Mouse (Mus musculus) adrenal gland (tissue): ENCODE results near the gene Cdiptos.

ENCODE experiments used
- intact Hi-C: fragments of 180-260 bp; cut with DNase I; formaldehyde crosslinking; loops from one replicate; pipeline ENCODE4 v1.15.1; 2025
- long read RNA-seq, 2 experiments: library from polyadenylated mRNA; unstranded; transcript quantifications; one replicate each; pipeline ENCODE4 v2.0.0; 2020; ENCODE audit warnings: borderline replicate concordance in 1 of 2; ENCODE audit not compliant: insufficient replicate concordance in 1 of 2

Gene Cdiptos
- long read RNA-seq, experiment 1, partial matches to known transcripts, result 0 of 1 reads
- long read RNA-seq, experiment 1, other reads (novel, unspliced or antisense), result 0 of 1 reads
- long read RNA-seq, experiment 2, partial matches to known transcripts, result 0 of 1 reads
- long read RNA-seq, experiment 2, other reads (novel, unspliced or antisense), result 1 of 1 reads

- intact Hi-C loops, result loop anchor here (5.0 kb wide), 1 partner anchor 36 kb away; the partner anchor contains the start of gene Mvp
Measured at GRCm38 (mm10) chr7:126975950-126976866, at the start of gene Cdiptos. Cdiptos (minus strand) TSS chr7:126976098.

DNA sequence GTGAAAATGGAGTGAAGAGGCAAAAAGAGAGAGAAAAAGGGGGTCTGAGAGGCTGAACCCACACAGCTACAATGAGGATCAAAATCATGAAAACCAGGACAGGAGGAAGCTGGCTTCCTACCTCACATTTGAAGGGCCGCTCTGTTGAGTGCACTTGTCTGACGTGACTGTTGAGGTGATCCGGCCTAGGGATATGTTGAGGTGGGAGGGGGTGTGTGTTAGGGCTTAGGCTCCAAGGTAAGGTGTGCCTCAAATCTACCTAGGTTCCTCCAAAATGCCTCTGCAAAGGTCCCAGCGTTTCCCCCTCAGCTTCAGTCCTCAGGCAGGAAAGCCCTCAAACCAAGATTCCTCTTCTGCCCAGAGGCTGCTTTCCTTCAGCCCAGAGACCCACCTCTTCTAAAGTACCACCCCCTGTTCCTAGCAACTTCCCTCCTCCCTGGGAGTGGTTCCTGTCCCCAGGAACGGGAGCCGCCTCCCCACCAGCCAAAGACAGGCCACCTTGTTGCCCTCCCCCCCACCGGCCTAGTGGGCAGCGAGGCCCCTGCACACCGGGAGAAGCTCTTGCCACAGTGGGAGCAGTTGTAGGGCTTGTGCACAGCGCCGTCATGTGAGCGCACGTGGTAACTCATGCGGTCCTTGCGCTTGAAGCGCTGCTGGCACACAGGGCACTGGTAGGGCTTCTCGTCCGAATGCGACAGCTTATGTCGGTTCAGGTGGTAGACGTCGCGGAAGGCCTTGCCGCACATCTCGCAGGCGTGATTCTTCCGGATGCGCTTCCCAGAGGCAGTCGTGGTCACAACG is 49.1 kb upstream of the Cdiptos start:
- intact Hi-C loops, result loop anchor here (5.0 kb wide), 1 partner anchor 77 kb away; no protein-coding TSS in a partner anchor

DNA sequence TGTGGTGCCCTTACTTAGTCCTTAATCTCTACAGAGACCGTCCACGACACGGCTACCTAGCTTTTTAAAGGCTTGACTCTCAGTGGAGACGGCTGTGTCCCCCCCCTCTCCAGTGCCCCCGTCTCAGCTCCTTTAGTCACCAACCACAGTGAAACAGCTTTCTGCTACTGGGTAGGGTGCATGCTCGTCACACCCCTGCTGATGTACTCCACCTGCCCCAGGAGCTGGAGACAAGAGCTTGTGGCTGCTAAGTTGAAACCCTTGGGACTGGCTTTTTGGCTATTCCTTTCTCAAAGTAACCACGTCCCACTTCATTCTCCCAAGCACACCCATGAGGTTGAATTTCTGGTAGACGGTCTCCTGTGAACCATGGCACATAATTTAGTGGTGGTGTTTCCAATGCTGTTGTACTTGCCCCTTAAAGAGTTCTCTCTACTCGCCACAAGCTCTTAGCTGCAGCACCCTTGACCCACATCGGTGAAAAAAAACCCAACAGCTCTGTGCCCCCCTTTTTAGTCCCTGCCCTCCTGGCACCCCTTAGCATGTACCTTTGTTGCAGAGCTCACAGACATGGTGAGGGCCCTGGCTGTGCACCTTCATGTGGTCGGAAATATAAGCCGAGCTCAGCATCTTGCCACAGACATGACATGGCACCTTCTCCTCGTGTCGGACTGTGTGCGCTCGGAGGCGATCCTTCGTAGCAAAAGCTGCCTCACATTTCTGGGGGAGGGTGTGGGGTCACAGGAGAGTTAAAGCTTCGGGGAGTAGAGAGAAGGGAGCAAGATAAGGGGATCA is 48.2 kb upstream of the Cdiptos start:
- intact Hi-C loops, result no loop called here

DNA sequence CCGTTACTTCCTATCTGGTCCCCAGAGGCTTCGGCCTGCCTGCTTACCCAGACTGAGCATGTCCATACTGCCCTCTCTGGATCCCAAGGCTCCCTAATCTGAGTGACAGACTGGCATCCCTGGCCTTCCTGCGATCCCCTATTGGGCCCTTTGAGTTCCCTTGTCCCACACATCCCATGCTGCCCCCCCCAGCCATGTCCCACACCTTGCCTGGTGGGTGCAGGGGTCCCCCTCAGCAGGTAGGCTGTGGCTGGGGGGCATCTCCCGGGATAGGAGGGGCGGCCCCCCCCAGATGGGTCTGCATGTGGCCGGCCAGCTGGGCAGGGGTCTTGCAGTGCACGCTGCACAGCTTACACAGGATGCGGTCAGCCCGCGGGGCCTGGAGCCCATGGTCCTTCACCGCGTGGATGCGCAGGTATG is 47.4 kb upstream of the Cdiptos start:
- intact Hi-C loops, result no loop called here

- intact Hi-C loops, result no loop called here
Measured at GRCm38 (mm10) chr7:127022528-127023271, 46.8 kb upstream of the Cdiptos start.

- intact Hi-C loops, result no loop called here
Measured at GRCm38 (mm10) chr7:127021563-127022527, 45.9 kb upstream of the Cdiptos start.

DNA sequence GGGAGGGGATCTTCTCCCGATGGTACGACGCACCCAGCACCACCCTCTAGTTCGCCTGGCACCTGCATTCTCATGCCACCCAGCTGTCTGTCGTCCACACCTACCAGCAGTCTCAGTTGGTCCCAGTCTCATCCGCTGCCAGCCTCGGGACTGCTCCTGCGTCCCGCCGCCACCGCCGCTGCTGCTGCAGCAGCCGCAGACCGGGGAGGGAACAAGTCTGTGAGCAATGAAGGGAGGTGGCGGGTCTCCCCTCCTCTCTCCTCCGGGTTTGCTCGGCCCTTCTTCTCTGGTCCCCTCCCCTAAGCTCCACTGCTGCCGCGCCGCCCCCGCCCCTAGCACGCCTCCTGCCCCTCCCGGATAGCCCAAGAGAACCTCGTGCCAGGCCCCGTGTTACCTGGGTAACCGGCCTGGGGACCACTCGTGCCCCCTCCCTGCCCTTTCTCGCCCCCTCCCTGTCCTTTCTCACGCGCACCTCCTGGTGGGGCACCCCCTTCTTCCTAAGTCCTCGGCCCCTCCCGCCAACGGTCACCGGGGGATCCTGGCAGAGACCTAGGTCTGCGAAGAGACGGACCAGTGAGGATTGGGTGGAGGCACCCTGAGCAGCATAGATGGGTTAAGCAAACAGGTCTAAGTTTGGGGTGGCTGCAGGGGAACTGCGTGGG is 45.1 kb upstream of the Cdiptos start, which contains the start of the genes Gm42742 and Prrt2:
TSS of gene Gm42742 (minus strand) at position 197 of the 662 bp plus-strand sequence.
TSS of gene Prrt2 (minus strand) at position 311 of the 662 bp plus-strand sequence.
- intact Hi-C loops, result no loop called here

GRCm38 (mm10) chr7:127020491-127020890 is 44.6 kb upstream of the Cdiptos start:
- intact Hi-C loops, result no loop called here

DNA sequence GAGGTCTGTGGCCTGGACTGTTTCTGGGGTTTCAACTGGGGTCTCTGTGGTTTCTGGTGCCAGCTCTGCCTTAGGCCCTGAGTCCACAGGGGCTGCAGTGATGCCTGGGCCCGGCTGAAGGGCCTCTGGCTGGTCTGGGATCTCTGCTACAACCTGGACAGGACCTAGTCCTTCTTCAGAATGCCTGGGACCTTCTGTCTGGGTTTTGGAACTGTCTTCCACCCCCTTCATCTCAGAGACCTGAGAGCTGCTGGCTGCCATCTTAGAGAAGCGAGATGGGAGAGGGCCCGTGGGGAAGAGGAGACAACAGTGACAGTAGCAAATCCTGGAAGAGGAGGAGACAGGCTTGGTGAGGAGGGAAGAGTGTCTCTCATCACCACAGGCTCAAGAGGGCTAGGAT is 44.1 kb upstream of the Cdiptos start:
- intact Hi-C loops, result no loop called here

GRCm38 (mm10) chr7:127019306-127019960 is 43.5 kb upstream of the Cdiptos start:
- intact Hi-C loops, result no loop called here

GRCm38 (mm10) chr7:127018416-127019305 is 42.8 kb upstream of the Cdiptos start:
- intact Hi-C loops, result no loop called here

- intact Hi-C loops, result no loop called here
Measured at GRCm38 (mm10) chr7:127017950-127018345, 42.0 kb upstream of the Cdiptos start.

DNA sequence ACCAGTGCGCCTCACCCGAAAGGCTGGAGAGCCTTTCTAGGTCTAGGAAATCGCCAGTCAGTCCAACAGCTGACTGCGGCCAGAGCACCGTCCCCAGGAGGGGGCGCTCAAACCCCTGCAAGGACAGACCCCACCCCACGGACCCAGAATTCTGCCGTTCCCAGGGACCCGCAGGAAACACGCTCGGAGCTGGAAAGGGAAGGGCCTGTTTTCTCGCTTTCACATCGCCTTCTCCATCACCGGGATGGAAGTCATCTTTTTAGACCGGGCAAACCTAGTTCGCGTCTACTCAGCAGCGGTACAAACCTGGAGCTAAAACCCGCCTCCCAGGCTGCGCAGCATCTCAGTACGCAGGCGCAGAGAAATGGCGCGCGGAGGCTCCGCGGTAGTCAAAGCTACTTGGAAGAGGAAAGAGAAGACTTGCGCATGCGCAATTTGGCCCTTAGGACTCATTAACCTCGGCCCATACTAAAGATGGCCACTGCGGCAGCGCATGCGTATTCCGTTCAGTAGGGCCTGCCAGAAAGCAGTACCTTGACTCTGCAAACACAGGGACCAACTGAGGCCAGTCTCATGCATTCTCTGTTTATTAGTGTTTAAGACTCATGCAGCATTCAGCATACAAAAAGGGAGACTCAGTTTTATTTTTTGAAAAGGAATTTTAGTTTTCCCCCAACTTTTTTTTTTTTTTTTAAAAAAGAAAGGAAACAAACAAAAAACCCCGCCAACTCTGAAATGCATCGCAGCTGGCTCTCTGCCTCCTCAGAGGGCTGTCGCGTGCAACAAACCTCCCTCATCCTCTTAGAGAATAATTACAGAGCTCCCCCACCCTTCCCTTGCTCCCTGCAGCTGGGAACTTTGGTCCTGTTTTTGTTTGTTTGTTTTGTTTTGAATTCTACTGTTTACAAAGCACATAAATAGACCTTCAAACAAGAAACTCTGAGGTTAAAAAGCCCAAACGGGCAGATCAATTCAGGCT is 41.4 kb upstream of the Cdiptos start, which contains the start of gene Pagr1a:
TSS of gene Pagr1a (minus strand) at position 382 of the 979 bp plus-strand sequence.
- intact Hi-C loops, result no loop called here

GRCm38 (mm10) chr7:127016486-127016938 is 40.6 kb upstream of the Cdiptos start:
- intact Hi-C loops, result no loop called here

DNA sequence TGATC is 40.4 kb upstream of the Cdiptos start, which contains the start of gene Pagr1b:
TSS of gene Pagr1b (minus strand) at position 4 of the 5 bp plus-strand sequence.
- intact Hi-C loops, result no loop called here

DNA sequence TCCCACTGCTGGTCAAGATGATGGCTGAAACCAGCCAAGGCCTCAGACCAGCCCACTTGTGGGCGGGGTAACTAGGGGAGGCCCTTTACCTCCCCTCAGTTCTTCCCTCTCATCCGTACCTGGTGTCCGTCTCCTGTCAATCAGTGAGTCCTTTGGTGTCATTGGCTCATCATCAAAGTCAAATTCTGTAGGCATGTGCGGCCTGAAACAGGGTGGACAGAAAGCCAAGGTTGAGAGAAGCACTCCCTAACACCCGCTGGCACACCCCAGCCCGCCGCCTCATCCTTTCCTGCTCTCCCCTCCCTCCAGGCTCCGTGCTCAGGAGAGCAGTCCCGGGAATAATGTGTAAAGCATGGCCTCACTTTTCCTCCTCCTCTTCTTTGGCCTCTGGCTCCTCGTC is 40.2 kb upstream of the Cdiptos start:
- intact Hi-C loops, result no loop called here
